Mouse (Mus musculus) CH12.LX (cell line): ENCODE measurements at regions not wholly inside any gene's neighbourhood (a gene's known extent, or its start where the extent isn't known, plus 50 kb on each side); places are given as distances from the start of the nearest gene placed in this dataset.

Source experiments
- CTCF ChIP-seq, 2 experiments: IDR thresholded peaks in 1 of 2; conservative IDR thresholded peaks in 1 of 2; 2 replicates each; pipeline ENCODE4 v1.5.1; 2011 to 2012; ENCODE audit warnings: low read depth in 2 of 2, low read length in 2 of 2, improper control_type of control experiment in 1 of 2, inconsistent platforms in 1 of 2, mild to moderate bottlenecking in 1 of 2, moderate library complexity in 1 of 2
- EP300 ChIP-seq: IDR thresholded peaks from 2 replicates; pipeline ENCODE4 v1.6.1; 2011; ENCODE audit warnings: low read length, improper control_type of control experiment
- HCFC1 ChIP-seq: IDR thresholded peaks from 2 replicates; pipeline ENCODE4 v1.6.1; 2012; ENCODE audit warnings: low read depth, mild to moderate bottlenecking, inconsistent platforms, low read length, improper control_type of control experiment
- MAX ChIP-seq: IDR thresholded peaks from 2 replicates; pipeline ENCODE4 v1.6.1; 2011; ENCODE audit warnings: low read length, improper control_type of control experiment
- NELFE ChIP-seq: IDR thresholded peaks from 2 replicates; pipeline ENCODE4 v1.6.1; 2011; ENCODE audit warnings: low read depth, low read length, improper control_type of control experiment
- RCOR1 ChIP-seq: conservative IDR thresholded peaks from 2 replicates; pipeline ENCODE4 v1.6.1; 2012; ENCODE audit warnings: low read depth, mild to moderate bottlenecking, inconsistent platforms, low read length, improper control_type of control experiment
- USF1 ChIP-seq: IDR thresholded peaks from 2 replicates; pipeline ENCODE4 v1.6.1; 2014; ENCODE audit warnings: low read depth, mild to moderate bottlenecking, inconsistent platforms, low read length, improper control_type of control experiment
- ZMIZ1 ChIP-seq: IDR thresholded peaks from 2 replicates; pipeline ENCODE4 v1.6.1; 2012; ENCODE audit warnings: low read depth, mild to moderate bottlenecking, inconsistent platforms, low read length, improper control_type of control experiment
- ZNF384 ChIP-seq: IDR thresholded peaks from 2 replicates; pipeline ENCODE4 v1.6.1; 2012; ENCODE audit warnings: low read depth, low read length, improper control_type of control experiment, inconsistent platforms

- TF ChIP-seq CTCF (conservative IDR thresholded peaks at IDR 0.05 in 1 of 2, IDR thresholded peaks at IDR 0.05 in 1 of 2; ENCODE audit: low read depth in 2 of 2, low read length in 2 of 2) (peak in 1 of 2 experiments; percentile 23; a peak in 2 of 4 replicates), RCOR1 (no peak), MAX (no peak), ZMIZ1 (no peak), EP300 (no peak), USF1 (no peak), ZNF384 (no peak), HCFC1 (no peak), NELFE (no peak)
Observed at GRCm38 (mm10) chr4:23607348-23607747, 888.9 kb upstream of the Mms22l start.
